Comparison of ENCODE assay signal across 24 mouse cellular contexts in genomic region chr3:66408791-66409190, GRCm38 (mm10).
DNase-seq lines count a peak whose midpoint lies in the region; ATAC-seq lines count a peak whose summit lies in the region.
"Had no signal": no experiment of that assay in that cellular context is flagged by ENCODE, and none has a peak within 500 bp of the region (broad histone marks: within the 10 kb centered on the region; RNA-seq: fewer than 3 reads in every experiment).

No protein-coding gene starts in this region.

- H3K9ac ChIP-seq in limb, embryonic 11.5 days (ENCODE audit: low read length) = no peak overlapping the region
- no peak overlapping the region for H3K9ac ChIP-seq in midbrain, embryonic 15.5 days
- H3K9ac ChIP-seq: embryonic facial prominence, embryonic 13.5 days; embryonic facial prominence, embryonic 15.5 days; forebrain, embryonic 12.5 days had no signal

- no peak overlapping the region for H3K4me3 ChIP-seq in limb, embryonic 11.5 days (ENCODE audit: low read depth, low read length)
- no peak overlapping the region for H3K4me3 ChIP-seq in hindbrain, embryonic 10.5 days
- H3K4me3 ChIP-seq in midbrain, embryonic 15.5 days = no peak overlapping the region
- H3K4me3 ChIP-seq: embryonic facial prominence, embryonic 13.5 days; embryonic facial prominence, embryonic 15.5 days; erythroblast, embryonic 14.5 days; forebrain, embryonic 10.5 days; forebrain, embryonic 12.5 days had no signal

- peak overlapping the region; percentile 22; the same call in 1 of the 2 replicates for H3K27ac ChIP-seq in limb, embryonic 11.5 days (replicated peaks; ENCODE audit: low read depth, low read length)
- H3K27ac ChIP-seq in hindbrain, embryonic 10.5 days = no peak overlapping the region
- no peak overlapping the region for H3K27ac ChIP-seq in midbrain, embryonic 15.5 days
- H3K27ac ChIP-seq: embryonic facial prominence, embryonic 13.5 days; embryonic facial prominence, embryonic 15.5 days; forebrain, embryonic 10.5 days; forebrain, embryonic 12.5 days had no signal

- 44% methylated on average over 7 of the region's 7 CpGs for WGBS in limb, embryonic 11.5 days
- WGBS in hindbrain, embryonic 10.5 days = 88% methylated on average over 7 of the region's 7 CpGs
- 89% methylated on average over 7 of the region's 7 CpGs for WGBS in midbrain, embryonic 15.5 days

- no peaks in the 10 kb centered on the region for H3K36me3 ChIP-seq in limb, embryonic 11.5 days (ENCODE audit: control insufficient read depth, insufficient read depth, low read length)
- no peaks in the 10 kb centered on the region for H3K36me3 ChIP-seq in hindbrain, embryonic 10.5 days
- H3K36me3 ChIP-seq in midbrain, embryonic 15.5 days (replicated peaks) = no peaks in the 10 kb centered on the region
- H3K36me3 ChIP-seq: embryonic facial prominence, embryonic 13.5 days; embryonic facial prominence, embryonic 15.5 days; forebrain, embryonic 10.5 days; forebrain, embryonic 12.5 days had no signal

- H3K4me1 ChIP-seq in limb, embryonic 11.5 days (ENCODE audit: control insufficient read depth, insufficient read depth, low read length) = peaks cover 19% of the 10 kb centered on the region
- peaks cover 6% of the 10 kb centered on the region; the same call in 1 of the 2 replicates for H3K4me1 ChIP-seq in hindbrain, embryonic 10.5 days (replicated peaks)
- H3K4me1 ChIP-seq in midbrain, embryonic 15.5 days = peaks cover 9% of the 10 kb centered on the region
- H3K4me1 ChIP-seq: embryonic facial prominence, embryonic 15.5 days had no signal

- no peaks in the 10 kb centered on the region for H3K9me3 ChIP-seq in limb, embryonic 11.5 days (ENCODE audit: control insufficient read depth, low read length)
- H3K9me3 ChIP-seq in hindbrain, embryonic 10.5 days = no peaks in the 10 kb centered on the region
- no peaks in the 10 kb centered on the region for H3K9me3 ChIP-seq in midbrain, embryonic 15.5 days
- H3K9me3 ChIP-seq: embryonic facial prominence, embryonic 13.5 days; embryonic facial prominence, embryonic 15.5 days; forebrain, embryonic 10.5 days; forebrain, embryonic 12.5 days had no signal

- peak; percentile 28 for DNase-seq in MN1 (ENCODE audit: low spot score)
- peak; percentile 52 for DNase-seq in forelimb bud, embryonic 11.5 days (ENCODE audit: low read depth, low spot score)
- peak; percentile 60 for DNase-seq in limb, embryonic 11.5 days (ENCODE audit: low spot score)
- DNase-seq in hindbrain, embryonic 10.5 days (ENCODE audit: low spot score) = no peak
- no peak for DNase-seq in left cerebral cortex, adult 9 months (ENCODE audit: low spot score in 2 of 2)
- DNase-seq: adrenal gland, adult 8-10 months; adrenal gland, postnatal 14 days; adrenal gland, postnatal 36 days; cerebellum, adult 11-12 months; cerebellum, adult 2 months; cerebellum, adult 9-10 months; cerebellum, postnatal 10 days; cerebellum, postnatal 25 days; embryo, embryonic 11 days had no signal

- ATAC-seq in limb, embryonic 11.5 days (ENCODE audit: insufficient number of reproducible peaks, low FRiP score, low TSS enrichment, low read depth) = no peak
- ATAC-seq in midbrain, embryonic 15.5 days (replicated peaks) = no peak
- ATAC-seq: activated CD4-positive, CD25-positive, alpha-beta regulatory T cell, adult 4 months; forebrain, embryonic 14.5 days; forebrain, embryonic 16.5 days; Patski had no signal

- no peak overlapping the region for H3K4me2 ChIP-seq in limb, embryonic 11.5 days (ENCODE audit: low read depth, severe bottlenecking)
- no peak overlapping the region for H3K4me2 ChIP-seq in midbrain, embryonic 15.5 days
- H3K4me2 ChIP-seq: embryonic facial prominence, embryonic 13.5 days; embryonic facial prominence, embryonic 15.5 days; forebrain, embryonic 12.5 days had no signal

- H3K27me3 ChIP-seq in limb, embryonic 11.5 days (ENCODE audit: control insufficient read depth, insufficient read depth, low read length) = no peaks in the 10 kb centered on the region
- H3K27me3 ChIP-seq in hindbrain, embryonic 10.5 days (ENCODE audit: insufficient read depth, poor library complexity, severe bottlenecking) = no peaks in the 10 kb centered on the region; the same call in 1 of the 2 replicates
- H3K27me3 ChIP-seq in midbrain, embryonic 15.5 days (replicated peaks) = no peaks in the 10 kb centered on the region

Comparison
In these comparisons a context has a peak if more than half of its experiments do, and no peak if none do; other contexts are left out.
1. DNase-seq: peak in MN1 (single experiment), forelimb bud, embryonic 11.5 days (single experiment) and limb, embryonic 11.5 days (single experiment); none in hindbrain, embryonic 10.5 days (single experiment) and left cerebral cortex, adult 9 months (0 of 2).